Mouse (Mus musculus): Measurements from ENCODE around the gene Elf3. TPM values are rescaled to one million over a fixed set of nuclear protein-coding genes. Genes with fewer than 3 reads are reported as not detected.

Gene Elf3
- polyA plus RNA-seq (2015; fragmentation: Nextera tagmentation; extraction: Ambion mirVana): 29.5 and 36.1 TPM in 2 replicates

DNA sequence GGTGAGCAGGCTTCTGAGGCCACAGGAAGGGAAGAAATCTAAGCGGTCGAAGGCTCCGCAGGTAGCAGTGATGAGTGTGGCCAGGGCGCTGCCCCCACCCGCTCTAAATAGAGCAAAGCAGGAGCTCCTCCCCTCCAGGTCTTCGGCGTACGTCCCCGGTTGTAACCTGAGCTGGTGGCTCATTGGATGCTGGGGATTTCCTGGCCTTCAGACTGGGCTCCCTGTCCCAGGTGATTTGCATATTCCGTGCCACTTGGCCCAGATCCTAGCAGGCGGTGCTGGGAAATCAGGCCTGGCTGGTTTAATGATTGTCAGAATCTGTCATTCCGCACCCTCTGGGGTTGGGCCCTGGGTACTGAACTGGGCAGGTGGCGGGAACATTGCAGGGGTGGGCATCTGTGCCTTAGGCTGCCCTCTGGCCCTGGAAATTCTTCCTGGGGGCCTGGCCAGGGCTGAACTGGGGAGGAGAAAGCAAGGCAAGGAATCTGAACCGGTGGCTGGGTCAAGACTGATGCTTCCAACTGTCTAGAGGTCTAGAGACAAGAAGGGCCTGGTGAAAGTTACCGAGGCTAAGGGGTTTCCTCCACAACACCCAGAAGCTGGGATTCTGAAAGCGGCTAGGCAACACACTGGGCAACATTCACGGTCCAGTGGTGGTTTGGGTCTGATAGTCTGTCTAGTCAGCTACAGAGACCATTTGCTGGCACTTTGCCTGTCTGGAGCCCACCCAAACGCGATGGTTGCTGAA is at the start of gene Elf3:
Gene Elf3 (minus strand): TSS at position 189 of the 748 bp plus-strand sequence.

GRCm38 (mm10) chr1:135283826-135284291 is 25.5 kb upstream of the Elf3 start, which contains the start of gene Rnpep:
Gene Rnpep (minus strand): TSS chr1:135284084.

Other genes with a start within 250 kb of the Elf3 start
- 0.42 and 0.69 TPM in 2 replicates for gene Lgr6, start 153.3 kb downstream of the Elf3 start, polyA plus RNA-seq (2015; fragmentation: Nextera tagmentation; extraction: Ambion mirVana)
- 0.81 and 3.6 TPM in 2 replicates for gene Ptpn7, start 125.9 kb downstream of the Elf3 start, polyA plus RNA-seq (2015; fragmentation: Nextera tagmentation; extraction: Ambion mirVana)
- gene Arl8a, start 111.7 kb downstream of the Elf3 start, polyA plus RNA-seq (2015; fragmentation: Nextera tagmentation; extraction: Ambion mirVana): 78.3 and 82.7 TPM in 2 replicates
- 0.08 and 0.16 TPM in 2 replicates for gene Gpr37l1, start 90.9 kb downstream of the Elf3 start, polyA plus RNA-seq (2015; fragmentation: Nextera tagmentation; extraction: Ambion mirVana)
- 50.7 and 54.3 TPM in 2 replicates for gene Rnpep, start 25.5 kb upstream of the Elf3 start, polyA plus RNA-seq (2015; fragmentation: Nextera tagmentation; extraction: Ambion mirVana)
- 283 and 284 TPM in 2 replicates for gene Timm17a, start 55.2 kb upstream of the Elf3 start, polyA plus RNA-seq (2015; fragmentation: Nextera tagmentation; extraction: Ambion mirVana)
- gene Lmod1, start 66.2 kb upstream of the Elf3 start, polyA plus RNA-seq (2015; fragmentation: Nextera tagmentation; extraction: Ambion mirVana): 145 and 160 TPM in 2 replicates
- gene Shisa4, start 116.7 kb upstream of the Elf3 start, polyA plus RNA-seq (2015; fragmentation: Nextera tagmentation; extraction: Ambion mirVana): 23.5 and 27.5 TPM in 2 replicates
- 33.5 and 38.1 TPM in 2 replicates for gene Ipo9, start 171.9 kb upstream of the Elf3 start, polyA plus RNA-seq (2015; fragmentation: Nextera tagmentation; extraction: Ambion mirVana)

Measured in urinary bladder, postnatal 0 days (tissue).